Mouse (Mus musculus) heart, embryonic 12.5 days (tissue): ENCODE measurements around the gene Myog. TPM values are rescaled to one million over a fixed set of nuclear protein-coding genes. Genes with fewer than 3 reads are reported as not detected.
"Not testable (repeated sequence)": the region's sequence is repeated elsewhere in the genome, so short reads cannot be mapped to it uniquely, and the experiment has no call there.

Experiments
- ATAC-seq: fragments of 200-750 bp; cut with Nextera tagmentation; 2 replicates; pipeline ENCODE4 v1.8.0; 2017; ENCODE audit warnings: moderate TSS enrichment, moderate library complexity; ENCODE audit not compliant: insufficient number of reproducible peaks, low FRiP score
- H3K27ac ChIP-seq: fragments of 300-500 bp; sonication (generic); 2 replicates; pipeline ENCODE4 v1.5.1; 2016; ENCODE audit warnings: mild to moderate bottlenecking, moderate library complexity; ENCODE audit not compliant: poor library complexity, severe bottlenecking
- H3K27me3 ChIP-seq: fragments of 300-500 bp; sonication (generic); replicated peaks from 2 replicates; pipeline ENCODE4 v1.6.1; 2016; ENCODE audit warnings: mild to moderate bottlenecking, moderate library complexity
- H3K36me3 ChIP-seq: fragments of 300-500 bp; sonication (generic); 2 replicates; pipeline ENCODE4 v1.6.1; 2016; ENCODE audit warnings: mild to moderate bottlenecking, moderate library complexity
- H3K4me1 ChIP-seq: fragments of 300-500 bp; sonication (generic); replicated peaks from 2 replicates; pipeline ENCODE4 v1.6.1; 2016; ENCODE audit warnings: mild to moderate bottlenecking
- H3K4me2 ChIP-seq: fragments of 300-500 bp; sonication (generic); 2 replicates; pipeline ENCODE4 v1.6.1; 2016; ENCODE audit warnings: mild to moderate bottlenecking, moderate library complexity
- H3K4me3 ChIP-seq: fragments of 300-500 bp; sonication (generic); 2 replicates; pipeline ENCODE4 v1.5.1; 2016; ENCODE audit warnings: mild to moderate bottlenecking
- H3K9ac ChIP-seq: fragments of 300-500 bp; sonication (generic); 2 replicates; pipeline ENCODE4 v1.6.1; 2016; ENCODE audit warnings: mild to moderate bottlenecking, moderate library complexity
- H3K9me3 ChIP-seq: fragments of 300-500 bp; sonication (generic); replicated peaks from 2 replicates; pipeline ENCODE4 v1.6.1; 2016; ENCODE audit warnings: mild to moderate bottlenecking, moderate library complexity
- WGBS: fragments of 180-500 bp; shearing (Covaris S2); methylation state at CpG from one replicate; pipeline ENCODE4 v1.1.7; 2016; 5-methylcytosine and 5-hydroxymethylcytosine counted together
- polyA plus RNA-seq: library from polyadenylated mRNA; unstranded; fragments of >200 nt; fragmentation: Nextera tagmentation; extraction: Ambion mirVana; gene quantifications from 2 replicates; pipeline ENCODE4 v1.2.1, GENCODE M21; 2016

Myog gene
- 1.2 and 2.1 TPM in 2 replicates for polyA plus RNA-seq

- Histone ChIP-seq H3K36me3 (no peaks in the 10 kb centered on the region), H3K4me3 (no peak within 1 kb of the TSS), H3K4me2 (0 out of 2 replicates have a peak within 1 kb of the TSS, but pooled peaks have one; percentile 5), H3K27ac (no peak within 1 kb of the TSS), H3K4me1 (peaks cover 19% of the 10 kb centered on the region), H3K9me3 (no peaks in the 10 kb centered on the region), H3K27me3 (no peaks in the 10 kb centered on the region), H3K9ac (no peak within 1 kb of the TSS)
- 49% methylated on average over 11 of the region's 11 CpGs for WGBS
- ATAC-seq = no peak
Observed at GRCm38 (mm10) chr1:134289598-134290099, at the start of gene Myog. Myog (plus strand) TSS chr1:134289989.

DNA sequence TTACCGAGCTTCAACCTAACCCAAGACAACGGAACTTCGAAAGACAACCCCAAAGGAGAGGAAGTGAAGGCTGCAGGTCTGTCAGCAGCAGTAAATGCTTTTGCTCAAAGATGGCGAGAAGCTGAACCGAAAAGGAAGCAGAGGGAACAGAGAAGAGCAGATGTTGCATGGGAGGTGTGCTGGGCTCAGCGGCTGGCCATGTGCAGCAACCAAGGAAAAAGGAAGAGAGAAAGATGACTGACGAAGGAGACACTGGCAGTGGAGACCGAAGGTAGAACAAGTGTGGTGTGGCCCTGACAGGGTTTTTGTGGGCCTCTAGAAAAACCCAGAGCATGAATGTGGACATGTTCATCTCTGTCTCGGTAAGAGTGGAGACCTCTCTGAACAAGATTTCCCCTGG lies 49.1 kb upstream of the Myog start:
- no peak overlapping the region for H3K9ac ChIP-seq
- no peak overlapping the region for H3K4me3 ChIP-seq
- H3K4me2 ChIP-seq = no peak overlapping the region
- H3K9me3 ChIP-seq = no peaks in the 10 kb centered on the region
- no peak for ATAC-seq
- no peak overlapping the region for H3K27ac ChIP-seq
- peaks cover 32% of the 10 kb centered on the region for H3K27me3 ChIP-seq
- 81% methylated on average over 9 of the region's 9 CpGs for WGBS
- H3K36me3 ChIP-seq = no peaks in the 10 kb centered on the region
- peaks cover 35% of the 10 kb centered on the region for H3K4me1 ChIP-seq

GRCm38 (mm10) chr1:134241298-134241697 lies 48.5 kb upstream of the Myog start:
- peaks cover 26% of the 10 kb centered on the region for H3K27me3 ChIP-seq
- H3K9me3 ChIP-seq = no peaks in the 10 kb centered on the region
- no peak overlapping the region for H3K4me3 ChIP-seq
- no peaks in the 10 kb centered on the region for H3K36me3 ChIP-seq
- no peak overlapping the region for H3K27ac ChIP-seq
- H3K4me2 ChIP-seq = no peak overlapping the region
- H3K9ac ChIP-seq = no peak overlapping the region
- 73% methylated on average over 8 of the region's 8 CpGs for WGBS
- peaks cover 29% of the 10 kb centered on the region for H3K4me1 ChIP-seq
- no peak for ATAC-seq

GRCm38 (mm10) chr1:134242286-134242685 lies 47.5 kb upstream of the Myog start:
- Histone ChIP-seq H3K9ac (no peak overlapping the region), H3K36me3 (no peaks in the 10 kb centered on the region), H3K4me1 (peaks cover 29% of the 10 kb centered on the region), H3K9me3 (no peaks in the 10 kb centered on the region), H3K27me3 (0 out of 2 replicates have a peak, but pooled peaks cover 16% of the 10 kb centered on the region), H3K4me2 (no peak overlapping the region), H3K4me3 (no peak overlapping the region), H3K27ac (no peak overlapping the region)
- WGBS = 53% methylated on average over 2 of the region's 2 CpGs
- no peak for ATAC-seq

GRCm38 (mm10) chr1:134243505-134243904 lies 46.3 kb upstream of the Myog start:
- no peaks in the 10 kb centered on the region for H3K36me3 ChIP-seq
- H3K4me3 ChIP-seq = no peak overlapping the region
- 76% methylated on average over 6 of the region's 6 CpGs for WGBS
- ATAC-seq = no peak
- no peak overlapping the region for H3K9ac ChIP-seq
- peaks cover 29% of the 10 kb centered on the region for H3K4me1 ChIP-seq
- 0 out of 2 replicates have a peak, but pooled peaks cover 16% of the 10 kb centered on the region for H3K27me3 ChIP-seq
- H3K27ac ChIP-seq = no peak overlapping the region
- H3K4me2 ChIP-seq = no peak overlapping the region
- H3K9me3 ChIP-seq = no peaks in the 10 kb centered on the region

- H3K27ac ChIP-seq = no peak overlapping the region
- WGBS = 20% methylated on average over 35 of the region's 35 CpGs
- H3K4me3 ChIP-seq = no peak overlapping the region
- peaks cover 22% of the 10 kb centered on the region for H3K4me1 ChIP-seq
- H3K9ac ChIP-seq = no peak overlapping the region
- H3K4me2 ChIP-seq = peak overlapping the region; percentile 50
- no peaks in the 10 kb centered on the region for H3K9me3 ChIP-seq
- H3K27me3 ChIP-seq = 0 out of 2 replicates have a peak, but pooled peaks cover 16% of the 10 kb centered on the region
- no peaks in the 10 kb centered on the region for H3K36me3 ChIP-seq
- peak; percentile 72 for ATAC-seq
Observed at GRCm38 (mm10) chr1:134243948-134244914, 45.6 kb upstream of the Myog start.

GRCm38 (mm10) chr1:134245004-134245717 lies 44.6 kb upstream of the Myog start:
- no peak for ATAC-seq
- H3K9me3 ChIP-seq = no peaks in the 10 kb centered on the region
- H3K4me1 ChIP-seq = peaks cover 18% of the 10 kb centered on the region
- no peak overlapping the region for H3K9ac ChIP-seq
- H3K27ac ChIP-seq = no peak overlapping the region
- WGBS = 81% methylated on average over 14 of the region's 14 CpGs
- no peaks in the 10 kb centered on the region for H3K36me3 ChIP-seq
- H3K4me3 ChIP-seq = no peak overlapping the region
- H3K4me2 ChIP-seq = no peak overlapping the region
- H3K27me3 ChIP-seq = 0 out of 2 replicates have a peak, but pooled peaks cover 14% of the 10 kb centered on the region

DNA sequence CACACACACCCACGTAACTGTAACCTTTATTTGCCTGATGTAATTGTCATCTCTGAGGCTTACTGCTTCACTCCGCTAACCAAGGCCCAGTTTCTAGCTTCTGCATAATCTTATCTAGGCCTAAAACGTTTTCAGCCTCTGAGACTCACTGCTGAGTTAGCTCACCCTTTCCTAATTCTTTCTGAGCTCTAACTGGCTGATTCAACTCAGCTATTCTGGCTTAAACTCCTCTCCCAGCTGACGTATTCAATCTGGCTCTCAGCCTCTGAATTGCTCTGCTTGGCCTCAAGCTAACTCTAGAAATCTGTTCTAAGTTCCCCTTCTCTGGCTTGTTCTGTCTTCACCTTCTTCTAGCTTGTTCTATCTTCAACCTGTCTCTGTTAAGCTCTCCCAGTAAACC lies 43.2 kb upstream of the Myog start:
- Histone ChIP-seq H3K4me2 (no peak overlapping the region), H3K4me3 (no peak overlapping the region), H3K4me1 (peaks cover 14% of the 10 kb centered on the region), H3K36me3 (no peaks in the 10 kb centered on the region), H3K9ac (no peak overlapping the region; the same call in 1 of the 2 replicates), H3K9me3 (no peaks in the 10 kb centered on the region), H3K27me3 (0 out of 2 replicates have a peak, but pooled peaks cover 11% of the 10 kb centered on the region), H3K27ac (no peak overlapping the region)
- ATAC-seq = no peak
- whole genome bisulfite sequencing = 36% methylated on average over 4 of the region's 4 CpGs

- not testable (repeated sequence) for H3K27me3 ChIP-seq, H3K27ac ChIP-seq, ATAC-seq, H3K4me3 ChIP-seq, H3K9ac ChIP-seq, H3K4me1 ChIP-seq, H3K36me3 ChIP-seq, H3K9me3 ChIP-seq, H3K4me2 ChIP-seq
- WGBS = 71% methylated on average over 1 of the region's 1 CpGs
Observed at GRCm38 (mm10) chr1:134249681-134250080, 40.1 kb upstream of the Myog start.

DNA sequence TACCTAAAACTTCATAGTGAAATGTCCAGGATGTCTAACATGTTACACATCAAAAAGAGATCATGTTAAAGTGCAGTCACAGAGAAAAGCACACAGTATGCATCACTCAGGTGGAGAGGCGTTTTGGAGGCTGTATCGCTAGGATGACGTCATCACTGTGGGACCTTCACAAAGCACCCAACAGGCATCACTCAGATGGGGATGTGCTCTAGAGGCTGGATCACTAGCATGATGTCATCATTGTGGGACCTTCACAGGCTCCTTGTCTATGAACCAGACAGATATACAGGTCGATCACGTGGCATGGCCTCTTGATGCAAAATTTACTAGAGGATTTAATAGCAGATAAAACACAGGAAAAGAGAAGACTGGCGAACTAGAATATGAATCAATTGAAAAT lies 25.4 kb upstream of the Myog start:
- Histone ChIP-seq H3K4me3 (no peak overlapping the region), H3K4me2 (no peak overlapping the region), H3K27me3 (no peaks in the 10 kb centered on the region), H3K9ac (no peak overlapping the region), H3K9me3 (peaks cover 10% of the 10 kb centered on the region), H3K27ac (no peak overlapping the region), H3K4me1 (no peaks in the 10 kb centered on the region), H3K36me3 (no peaks in the 10 kb centered on the region)
- 82% methylated on average over 6 of the region's 6 CpGs for WGBS
- no peak for ATAC-seq

DNA sequence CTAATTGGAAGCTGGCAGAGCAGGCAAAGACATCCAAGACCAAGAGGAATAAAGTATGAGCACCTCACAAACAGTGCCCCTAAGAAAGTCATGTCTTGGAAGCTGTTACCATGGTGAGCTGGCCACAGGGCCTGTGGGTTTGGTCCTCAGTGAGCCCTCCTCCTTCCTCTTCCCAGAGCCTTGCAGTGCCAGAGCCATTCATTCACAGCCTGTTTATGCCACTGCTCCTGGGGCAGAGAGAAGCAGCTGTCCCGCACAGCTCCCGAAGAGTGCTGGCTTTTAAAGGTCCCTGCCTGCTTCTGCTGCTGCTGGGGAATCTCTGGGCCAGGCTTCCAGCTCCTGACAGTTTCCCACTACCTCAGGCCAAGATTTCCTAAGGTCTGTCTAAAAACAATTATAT lies 24.0 kb upstream of the Myog start:
- 52% methylated on average over 2 of the region's 2 CpGs for WGBS
- peaks cover 5% of the 10 kb centered on the region for H3K9me3 ChIP-seq
- H3K36me3 ChIP-seq = no peaks in the 10 kb centered on the region
- H3K9ac ChIP-seq = no peak overlapping the region
- no peaks in the 10 kb centered on the region for H3K4me1 ChIP-seq
- no peaks in the 10 kb centered on the region for H3K27me3 ChIP-seq
- no peak for ATAC-seq
- H3K4me3 ChIP-seq = no peak overlapping the region
- H3K4me2 ChIP-seq = no peak overlapping the region
- no peak overlapping the region for H3K27ac ChIP-seq
